Mouse (Mus musculus) heart, adult 18-20 months (tissue): ENCODE results near the gene Sema6c. TPM values are rescaled to one million over a fixed set of nuclear protein-coding genes. Genes with fewer than 3 reads are reported as not detected.
"Not testable (repeated sequence)": the region's sequence is repeated elsewhere in the genome, so short reads cannot be mapped to it uniquely, and the experiment has no call there.

Source experiments
- DNase-seq, 2 experiments: peaks; one replicate each; pipeline ENCODE4 v3.0.0; 2021 to 2022; ENCODE audit warnings: mixed read lengths in 1 of 2
- microRNA-seq, 2 experiments: library from miRNA; unstranded; fragments of <30 nt; microRNA quantifications; one replicate each; pipeline ENCODE4 v1.2.0; 2022
- total RNA-seq, 2 experiments: library from RNA; stranded (reverse); gene quantifications; 2 replicates each; pipeline ENCODE4 v1.2.3; 2021

Sema6c gene
- total RNA-seq, 2 experiments from 2014 or later = 4.0 to 4.8 TPM

- no peak for DNase-seq
Measured at GRCm38 (mm10) chr3:95186100-95186499, 25.8 kb downstream of the Sema6c start.

DNA sequence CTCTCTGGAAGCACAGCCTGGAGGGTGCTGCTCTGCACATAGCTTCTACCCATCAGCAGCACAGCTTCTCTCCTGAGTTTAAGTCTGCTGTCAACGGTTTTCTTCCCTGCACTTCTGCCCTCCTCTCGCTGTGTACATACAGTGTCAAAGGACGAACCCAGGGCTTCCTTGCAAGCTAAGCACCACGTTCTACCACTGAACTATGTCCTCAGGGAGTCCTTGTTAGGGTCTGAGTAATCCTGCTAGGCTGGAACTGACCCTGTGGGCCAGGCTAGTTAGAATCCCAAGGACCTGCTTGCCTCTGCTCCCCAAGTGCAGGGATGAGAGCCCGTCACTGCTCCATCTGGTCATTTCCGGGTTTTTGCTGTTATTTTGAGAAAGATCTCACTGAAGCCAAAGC is 26.6 kb downstream of the Sema6c start:
- no peak for DNase-seq

DNA sequence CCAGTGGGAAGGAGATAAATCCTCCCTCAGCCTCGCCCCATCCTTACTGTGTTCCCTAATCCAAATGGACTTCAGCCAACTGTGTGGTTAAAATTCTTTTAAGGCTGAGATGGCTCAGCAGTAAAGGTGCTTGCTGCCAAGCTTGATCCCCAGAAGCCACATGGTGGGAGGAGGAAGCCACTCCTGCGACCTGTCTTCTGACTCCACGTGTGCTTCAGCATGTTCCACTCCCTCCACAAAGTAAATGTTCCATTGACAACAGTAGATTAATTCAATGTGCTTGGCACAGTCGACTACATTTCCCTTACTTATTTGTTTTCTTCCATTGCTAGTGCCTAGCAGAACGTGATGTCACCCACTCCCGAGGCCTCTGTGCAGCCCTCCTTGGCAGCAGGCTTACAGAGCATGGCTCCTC is 34.5 kb downstream of the Sema6c start:
- DNase-seq = no peak

DNA sequence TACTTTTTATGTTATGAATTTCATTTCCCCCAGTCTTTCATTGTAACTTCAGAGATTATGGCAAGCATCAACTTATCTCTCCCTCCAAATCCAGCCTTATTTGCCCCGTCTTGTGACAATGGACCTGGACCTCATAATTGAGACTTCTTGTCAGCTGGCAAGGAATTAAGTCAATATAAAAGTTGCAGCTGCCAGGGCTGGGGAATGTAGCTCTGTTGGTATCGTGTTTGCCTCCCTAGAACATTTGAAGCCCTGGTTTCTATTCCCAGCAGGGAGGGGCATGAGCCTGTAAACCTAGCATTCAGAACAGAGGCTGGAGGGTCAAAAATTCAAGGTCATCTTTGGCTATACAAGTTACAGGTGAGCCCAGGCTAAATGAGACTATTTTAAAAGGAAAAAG is 35.5 kb downstream of the Sema6c start:
- no peak for DNase-seq

DNA sequence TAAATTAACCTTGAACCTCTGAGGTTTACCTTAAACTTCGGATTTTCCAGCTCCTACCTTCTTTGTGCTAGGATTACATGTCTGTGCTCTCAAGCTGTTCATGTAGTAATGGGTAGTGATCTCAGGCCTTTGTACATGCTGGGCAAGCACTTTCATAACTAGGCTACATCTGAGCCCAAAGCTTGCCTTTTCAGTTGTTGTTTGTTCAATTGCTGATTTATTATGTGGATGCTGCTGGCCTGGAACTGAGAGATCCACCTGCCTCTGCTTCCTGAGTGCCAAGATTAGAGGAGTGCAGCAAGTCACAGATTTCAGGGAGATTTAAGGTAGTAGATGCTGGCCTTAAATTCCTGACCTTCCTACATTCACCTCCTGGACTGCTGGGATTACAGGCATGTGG is 38.8 kb downstream of the Sema6c start:
- no peak for DNase-seq

DNA sequence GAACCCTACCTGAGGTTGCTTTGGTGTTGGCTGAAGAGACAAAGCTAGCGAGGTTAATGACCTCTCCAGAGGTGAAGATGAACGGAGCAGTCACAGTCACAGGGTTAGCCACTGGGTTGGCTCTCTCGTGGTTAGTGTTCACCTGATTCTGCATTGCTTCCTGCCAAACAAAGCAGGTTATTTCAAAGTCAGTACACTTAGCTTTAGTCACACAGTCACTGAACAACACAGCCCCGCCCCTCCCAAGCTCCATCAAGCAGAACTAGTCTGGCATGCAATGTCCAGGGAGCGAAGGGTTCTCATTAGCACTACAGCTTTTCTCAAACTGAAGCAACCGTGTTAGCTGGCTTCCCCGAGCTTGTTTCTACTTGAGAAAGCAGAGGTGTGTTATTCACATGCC is 39.9 kb downstream of the Sema6c start:
- peak; percentile 19 to 29 for DNase-seq

GRCm38 (mm10) chr3:95200562-95200961 is 40.3 kb downstream of the Sema6c start:
- DNase-seq = no peak

DNA sequence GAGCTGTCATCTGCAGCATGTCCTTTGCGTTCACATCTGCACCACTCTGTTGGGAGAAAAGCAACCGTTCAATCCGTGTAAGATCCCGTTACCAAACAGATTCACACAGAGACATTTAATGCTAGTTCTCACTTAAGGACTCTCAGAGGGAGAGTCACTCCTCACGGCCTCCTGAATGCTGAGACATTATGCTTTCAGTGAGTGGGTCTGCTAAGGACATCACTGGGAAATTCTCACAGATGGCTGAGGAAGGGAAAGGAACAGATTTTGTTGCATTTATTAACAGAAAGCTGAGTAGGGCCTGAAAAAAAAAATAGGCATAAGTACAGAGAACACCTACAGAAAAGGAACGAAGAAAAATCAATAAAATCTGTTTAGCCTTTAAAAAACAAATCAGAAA is 43.6 kb downstream of the Sema6c start:
- DNase-seq = no peak

- no peak for DNase-seq
Measured at GRCm38 (mm10) chr3:95208286-95208685, 48.0 kb downstream of the Sema6c start.

GRCm38 (mm10) chr3:95210585-95210984 is 50.3 kb downstream of the Sema6c start:
- no peak for DNase-seq

GRCm38 (mm10) chr3:95212889-95213608 is 52.8 kb downstream of the Sema6c start:
- not testable (repeated sequence) for DNase-seq

GRCm38 (mm10) chr3:95213609-95213975 is 53.3 kb downstream of the Sema6c start:
- DNase-seq = no peak

DNA sequence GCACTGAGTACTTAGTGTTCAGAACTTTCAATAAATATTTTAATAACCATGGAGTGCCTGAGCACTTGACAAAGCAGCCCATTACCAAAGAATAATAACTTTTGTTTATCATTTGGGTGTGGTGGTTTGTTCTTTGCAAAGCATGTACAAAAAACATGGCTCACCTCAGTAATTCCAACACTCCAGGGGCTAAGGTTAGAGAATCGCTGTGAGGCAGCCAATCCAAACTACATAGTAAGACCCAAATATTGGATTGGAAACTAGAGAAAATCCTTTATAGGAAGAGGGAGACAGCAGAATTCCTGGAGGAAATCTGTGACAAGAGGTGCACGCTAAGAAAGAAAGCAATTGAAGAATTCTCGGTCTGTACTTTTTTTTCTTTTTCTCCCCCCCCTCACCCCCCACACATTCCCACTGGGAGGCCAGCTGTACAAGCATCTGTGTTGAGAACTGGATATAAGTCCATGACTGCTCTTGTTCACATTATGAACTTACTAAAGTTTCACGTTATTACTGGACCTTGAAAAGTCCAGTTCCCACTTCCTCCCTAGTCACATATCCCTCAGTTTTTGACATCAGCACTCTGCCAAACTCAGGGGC is 56.5 kb downstream of the Sema6c start:
- DNase-seq = no peak

- peak; percentile 96 to 98 for DNase-seq
Measured at GRCm38 (mm10) chr3:95217255-95218134, 57.2 kb downstream of the Sema6c start, which contains the start of gene Gabpb2. Gene Gabpb2, minus strand, starts transcription at chr3:95217916.

DNA sequence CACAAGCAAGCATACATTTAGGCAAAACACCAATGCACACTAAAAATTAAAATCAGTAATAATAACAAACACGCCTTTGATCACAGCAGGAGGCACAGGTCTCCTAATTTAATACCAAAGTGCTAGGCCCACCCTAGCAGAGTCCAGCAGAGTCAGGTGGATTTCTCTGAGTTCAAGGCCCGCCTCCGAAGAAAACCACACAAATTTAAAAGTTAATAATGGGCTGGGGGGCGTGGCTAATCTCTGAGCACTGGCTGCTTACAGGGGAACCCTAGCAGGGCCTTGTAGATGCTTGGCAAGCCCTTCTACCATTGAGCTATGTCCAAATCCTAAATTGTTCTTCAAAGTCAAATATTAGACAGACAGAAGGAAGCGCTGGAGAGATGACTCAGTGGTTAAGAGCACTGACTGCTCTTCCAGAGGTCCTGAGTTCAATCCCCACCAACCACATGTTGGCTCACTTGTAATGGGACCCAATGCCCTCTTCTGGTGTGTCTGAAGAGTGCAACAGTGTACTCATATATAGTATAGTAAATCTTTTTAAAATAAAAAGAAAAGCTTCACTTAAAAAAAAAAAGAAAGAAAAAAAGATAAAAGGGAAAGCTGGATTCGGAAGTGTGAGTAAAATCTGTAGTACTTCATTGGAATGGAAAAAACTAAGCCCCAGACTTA is 58.3 kb downstream of the Sema6c start:
- DNase-seq = no peak

GRCm38 (mm10) chr3:95223041-95223440 is 62.8 kb downstream of the Sema6c start:
- DNase-seq = no peak

Small RNA genes lying within 50 kb of the gene (microRNA-seq; reads per million reads assigned to microRNA genes)
- 0 reads per million in 2 experiments for gene Mir8099-1

Other genes with a start within 250 kb of the Sema6c start
- 100 to 1,000 TPM in 1 of 2 experiments, 10 to 100 TPM in 1; 97.9 to 127 TPM for gene Selenbp1, start 227.4 kb upstream of the Sema6c start, total RNA-seq
- gene Rfx5, start 206.4 kb upstream of the Sema6c start, total RNA-seq = 1 to 10 TPM; 5.4 to 8.8 TPM
- 10 to 100 TPM; 23.7 to 26.6 TPM for gene Pi4kb, start 185.7 kb upstream of the Sema6c start, total RNA-seq
- gene Zfp687, start 145.0 kb upstream of the Sema6c start, total RNA-seq = 10 to 100 TPM; 10.3 to 12.0 TPM
- gene Psmd4, start 117.8 kb upstream of the Sema6c start, total RNA-seq = 100 to 1,000 TPM; 146 to 151 TPM
- 10 to 100 TPM; 14.9 to 15.3 TPM for gene Pip5k1a, start 53.5 kb upstream of the Sema6c start, total RNA-seq
- 10 to 100 TPM; 32.1 to 32.5 TPM for gene Vps72, start 49.4 kb upstream of the Sema6c start, total RNA-seq
- gene Tmod4, start 36.0 kb upstream of the Sema6c start, total RNA-seq = 10 to 100 TPM; 34.7 to 36.3 TPM
- 10 to 100 TPM; 36.5 to 38.3 TPM for gene Scnm1, start 26.4 kb upstream of the Sema6c start, total RNA-seq
- gene Lysmd1, start 26.4 kb upstream of the Sema6c start, total RNA-seq = 1 to 10 TPM; 4.5 to 4.7 TPM
- 1 to 10 TPM; 2.2 to 2.6 TPM for gene Tnfaip8l2, start 18.1 kb upstream of the Sema6c start, total RNA-seq
- 10 to 100 TPM; 11.2 to 13.9 TPM for gene Gabpb2, start 57.5 kb downstream of the Sema6c start, total RNA-seq
- 10 to 100 TPM; 19.3 to 21.8 TPM for gene Cdc42se1, start 68.3 kb downstream of the Sema6c start, total RNA-seq
- gene Mllt11, start 71.7 kb downstream of the Sema6c start, total RNA-seq = 1 to 10 TPM; 6.8 to 8.6 TPM
- not detected for gene Gm128, start 81.1 kb downstream of the Sema6c start, total RNA-seq
- not detected for gene Bnipl, start 90.7 kb downstream of the Sema6c start, total RNA-seq
- gene Mindy1, start 120.9 kb downstream of the Sema6c start, total RNA-seq = 10 to 100 TPM; 19.1 to 23.2 TPM
- 10 to 100 TPM; 25.5 to 25.6 TPM for gene Prune1, start 121.6 kb downstream of the Sema6c start, total RNA-seq
- under 1 TPM; 0.59 to 0.65 TPM for gene Anxa9, start 146.7 kb downstream of the Sema6c start, total RNA-seq
- 10 to 100 TPM; 30.3 to 32.4 TPM for gene Cers2, start 154.3 kb downstream of the Sema6c start, total RNA-seq
- gene Setdb1, start 196.7 kb downstream of the Sema6c start, total RNA-seq = 10 to 100 TPM; 10.9 to 11.6 TPM
- not detected for gene 4930558C23Rik, start 242.4 kb downstream of the Sema6c start, total RNA-seq